Mouse (Mus musculus): Measurements from ENCODE around the gene Hivep2. TPM values are rescaled to one million over a fixed set of nuclear protein-coding genes. Genes with fewer than 3 reads are reported as not detected.
A peak's percentile ranks its signal among the peaks of the same experiment; 100 is the strongest.

Gene Hivep2
- total RNA-seq, 2 experiments from 2014 or later: 287 to 310 TPM

DNA sequence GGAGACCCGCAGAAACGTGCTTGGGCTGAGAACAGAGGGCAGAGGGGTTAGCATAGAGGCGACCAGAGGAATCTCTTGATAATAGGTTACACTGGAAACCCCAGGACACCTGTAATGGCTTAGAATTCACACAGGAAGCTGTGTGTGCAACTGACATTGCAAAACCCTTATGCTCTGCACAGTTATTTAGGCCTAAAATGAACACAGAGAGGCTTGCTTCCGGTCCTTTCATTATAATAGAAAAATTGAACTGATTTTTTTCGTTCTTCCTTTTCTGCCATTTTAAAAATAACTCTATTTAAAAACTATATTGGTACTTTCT, 2.3 kb downstream of the Hivep2 start:
- intact Hi-C loops (cut with DNase I): loop anchor here (5.0 to 10.0 kb wide), 6 partner anchors 79 to 427 kb away; no protein-coding TSS in a partner anchor
- DNase-seq (ENCODE audit: low spot score in 2 of 2): no peak

DNA sequence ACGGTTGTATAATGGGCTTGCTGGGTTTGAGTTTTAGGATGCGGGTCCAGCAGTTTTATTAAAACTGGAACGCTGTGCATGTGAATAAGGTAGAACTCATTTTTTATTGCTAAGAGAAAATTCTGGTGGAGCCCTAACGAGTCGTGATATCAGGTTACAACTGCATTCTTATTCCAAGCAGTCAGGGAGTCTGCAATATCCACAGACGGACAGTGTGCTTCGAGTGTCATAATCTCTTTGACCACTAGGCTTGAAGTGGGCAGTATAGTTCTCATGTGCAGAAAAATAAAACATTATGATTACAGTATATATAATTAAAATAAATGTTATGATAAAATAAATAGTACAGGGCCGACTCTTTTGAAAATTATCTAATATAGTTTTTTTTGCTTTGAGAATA, 3.1 kb downstream of the Hivep2 start:
- intact Hi-C loops (cut with DNase I): loop anchor here (5.0 to 10.0 kb wide), 6 partner anchors 78 to 426 kb away; no protein-coding TSS in a partner anchor
- DNase-seq (ENCODE audit: low spot score in 2 of 2): peak in 1 of 2 experiments; percentile 76

DNA sequence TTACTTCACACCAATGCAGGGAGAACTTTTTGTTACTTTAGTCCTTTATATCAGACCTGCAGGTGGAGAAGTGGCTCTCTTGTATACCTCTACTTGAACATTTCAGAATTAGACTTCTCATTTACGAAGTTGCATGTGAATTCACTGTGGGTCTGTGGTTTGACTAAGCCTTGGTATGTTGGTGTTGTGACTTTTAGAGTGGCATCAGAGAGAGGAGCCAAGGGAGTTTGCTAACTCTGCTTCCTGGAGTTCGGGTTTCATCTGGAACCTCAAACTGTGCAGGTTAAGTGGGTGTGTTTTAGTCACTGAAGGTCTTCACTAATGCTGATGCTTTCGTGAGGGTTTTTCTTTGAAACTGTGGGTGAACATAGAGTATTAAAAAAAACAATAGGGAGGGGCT, 4.4 kb downstream of the Hivep2 start:
- DNase-seq (ENCODE audit: low spot score in 2 of 2): no peak
- intact Hi-C loops (cut with DNase I): no loop called here

DNA sequence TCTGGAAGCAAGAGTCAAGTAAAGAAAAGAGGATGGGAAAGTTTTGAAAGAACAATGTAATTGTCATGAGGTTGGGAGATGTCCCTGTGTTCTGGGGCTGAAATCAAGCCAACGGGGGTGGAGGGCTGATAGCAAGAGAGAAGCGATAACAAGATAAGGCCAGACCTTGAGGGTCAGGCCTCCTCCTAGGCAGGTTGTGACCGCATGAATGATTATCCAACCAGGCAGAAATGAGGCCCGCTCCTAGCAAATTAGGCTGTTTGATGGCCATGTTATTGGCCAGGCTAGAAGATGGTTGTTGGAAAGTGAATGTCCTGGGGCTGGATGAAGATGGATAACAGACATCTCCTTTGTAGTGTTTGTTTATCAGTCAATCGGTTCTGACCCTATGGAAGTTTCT, 5.4 kb downstream of the Hivep2 start:
- intact Hi-C loops (cut with DNase I): no loop called here

DNA sequence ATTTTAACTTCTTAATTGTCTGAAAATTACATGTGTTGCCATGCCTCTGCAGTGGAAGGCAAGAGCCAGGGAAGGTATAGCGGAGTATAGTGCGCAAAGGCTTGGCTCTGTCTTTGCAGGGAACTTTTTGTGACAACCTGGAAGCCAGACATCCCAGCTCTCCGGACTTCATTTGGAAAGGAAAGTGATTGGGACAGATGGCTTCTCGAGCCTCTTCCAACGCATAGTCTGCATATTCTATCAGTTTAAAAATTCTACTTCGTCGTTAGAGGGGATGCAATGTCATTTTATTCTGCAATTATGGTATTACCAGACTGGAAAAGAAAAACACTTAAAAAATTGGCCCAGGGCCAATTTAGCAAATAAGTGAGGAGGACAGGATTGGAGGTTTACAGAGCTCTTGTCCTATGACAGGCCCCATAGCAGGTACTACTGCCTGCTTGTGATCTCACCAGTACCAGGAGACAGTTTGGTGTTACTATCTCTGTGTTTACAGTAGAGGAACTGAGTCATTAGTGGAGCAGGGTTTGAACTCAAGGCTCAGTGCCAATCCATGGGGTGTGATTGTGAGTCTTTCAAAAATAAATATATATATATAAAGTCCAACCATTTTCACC, 7.8 kb downstream of the Hivep2 start:
- intact Hi-C loops (cut with DNase I): no loop called here
- peak in 1 of 2 experiments; percentile 30 for DNase-seq (ENCODE audit: low spot score in 2 of 2)

More for the DNA sequence above, 5.4 kb downstream of the Hivep2 start:
- DNase-seq (ENCODE audit: low spot score in 2 of 2): no peak

DNA sequence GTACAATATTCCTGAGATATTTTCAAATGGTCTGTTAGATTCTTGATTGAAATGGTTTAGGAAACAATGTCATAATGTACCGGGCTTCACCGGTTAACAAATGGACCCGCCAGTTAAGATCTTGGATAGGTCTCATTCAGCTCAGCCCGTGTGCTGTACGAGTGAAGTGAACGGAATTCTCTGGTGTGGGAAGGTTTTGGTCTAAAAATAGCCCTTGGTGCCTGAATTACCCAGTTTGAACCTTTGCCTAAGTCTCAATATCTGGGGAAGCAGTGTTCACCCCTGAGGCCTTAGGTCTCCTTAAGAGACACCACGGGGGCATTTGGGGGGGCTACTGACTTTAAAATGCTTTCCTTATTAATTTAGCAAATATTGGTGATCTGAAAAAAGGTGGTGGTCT, 8.6 kb downstream of the Hivep2 start:
- DNase-seq (ENCODE audit: low spot score in 2 of 2): no peak
- intact Hi-C loops (cut with DNase I): no loop called here

DNA sequence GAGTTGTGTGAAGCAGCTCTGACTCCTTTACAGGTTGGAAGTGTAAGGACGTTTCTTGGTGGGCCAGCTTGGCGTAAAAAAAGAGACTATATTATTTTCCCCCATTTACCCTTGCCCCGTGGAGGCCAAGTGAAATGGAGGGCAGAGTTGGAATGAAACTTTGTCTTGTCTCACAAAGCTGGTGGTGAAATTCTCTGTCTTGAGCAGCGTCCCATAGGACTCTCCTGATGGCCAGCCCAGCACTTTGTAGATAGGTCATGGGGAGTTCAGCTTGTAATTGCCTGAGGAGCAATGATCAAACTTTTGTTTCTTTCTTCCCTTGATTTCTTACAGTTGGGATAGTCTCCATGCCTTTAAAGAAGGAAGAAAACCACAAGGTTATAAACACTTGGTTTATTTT, 10.0 kb downstream of the Hivep2 start:
- DNase-seq (ENCODE audit: low spot score in 2 of 2): no peak
- intact Hi-C loops (cut with DNase I): no loop called here

DNA sequence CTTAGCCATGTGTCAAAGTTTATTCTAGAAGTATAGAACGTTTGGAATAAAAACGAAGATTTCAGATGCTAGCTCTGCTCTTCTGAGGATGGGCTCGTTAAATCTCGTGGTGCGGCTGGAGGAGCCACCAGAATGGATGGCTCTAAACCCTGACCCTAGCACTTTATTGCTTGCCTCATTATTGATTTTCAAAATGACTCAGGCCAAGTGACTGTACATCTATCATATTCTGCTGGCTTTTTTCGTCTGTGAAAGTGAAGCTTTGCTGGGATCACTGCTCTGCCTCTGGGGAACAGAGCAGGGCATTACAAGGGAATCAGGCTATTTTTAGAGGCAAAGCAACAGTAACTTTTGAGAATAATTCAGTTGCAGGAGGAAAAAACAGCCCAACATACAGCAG, 10.4 kb downstream of the Hivep2 start:
- DNase-seq (ENCODE audit: low spot score in 2 of 2): no peak
- intact Hi-C loops (cut with DNase I): no loop called here

DNA sequence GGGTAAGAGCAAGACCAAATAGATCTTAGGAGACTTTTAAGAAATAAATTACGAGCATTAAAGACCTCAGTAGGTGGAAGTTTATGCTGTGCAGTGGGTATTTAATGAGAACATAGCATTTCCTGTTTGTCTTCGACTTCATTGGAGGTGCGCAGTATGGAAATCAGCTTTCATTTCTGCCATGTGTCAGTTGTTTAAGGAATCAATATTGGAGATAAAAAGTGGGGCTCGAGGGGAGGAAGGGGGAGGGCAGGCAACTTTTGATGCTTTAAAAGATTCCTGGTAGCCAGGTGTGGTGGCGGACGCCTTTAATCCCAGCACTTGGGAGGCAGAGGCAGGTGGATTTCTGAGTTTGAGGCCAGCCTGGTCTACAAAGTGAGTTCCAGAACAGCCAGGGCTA, 16.4 kb downstream of the Hivep2 start:
- intact Hi-C loops (cut with DNase I): loop anchor here (5.0 kb wide), 1 partner anchor 100 kb away; no protein-coding TSS in a partner anchor

DNA sequence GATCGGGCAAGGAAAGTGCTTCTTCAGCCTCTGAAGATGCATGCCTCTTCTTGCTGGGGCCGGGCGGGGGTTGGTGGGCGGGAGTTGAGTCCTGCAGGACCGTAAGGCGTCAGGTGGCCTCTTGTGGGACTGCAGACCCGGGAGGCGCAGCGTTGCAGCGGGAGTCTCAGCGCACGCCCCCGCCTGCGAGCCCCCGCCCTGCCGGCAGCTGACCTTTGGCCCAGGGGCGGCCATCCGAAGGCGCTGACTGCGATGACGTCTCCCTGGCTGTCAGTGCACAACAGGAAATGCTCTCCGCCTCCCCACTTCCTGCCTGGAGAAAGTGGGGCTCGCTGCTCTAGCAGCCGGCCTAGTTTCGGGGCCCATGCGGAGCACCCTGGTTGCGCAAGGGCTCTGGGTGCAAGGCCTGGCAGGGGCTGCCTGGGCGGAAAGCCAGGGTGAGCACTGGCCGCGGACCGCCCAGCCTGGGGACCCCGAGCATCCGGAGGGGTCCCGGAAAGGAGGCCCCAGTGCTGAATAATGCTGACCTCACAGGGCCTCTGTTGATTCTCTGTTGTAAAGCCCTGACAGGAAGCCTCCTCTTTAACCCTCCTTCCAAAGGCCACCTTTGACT, 17.0 kb downstream of the Hivep2 start:
- DNase-seq (ENCODE audit: low spot score in 2 of 2): peak; percentile 64 to 78
- intact Hi-C loops (cut with DNase I): loop anchor here (5.0 kb wide), 1 partner anchor 99 kb away; no protein-coding TSS in a partner anchor

More for the DNA sequence above, 16.4 kb downstream of the Hivep2 start:
- DNase-seq (ENCODE audit: low spot score in 2 of 2): no peak

DNA sequence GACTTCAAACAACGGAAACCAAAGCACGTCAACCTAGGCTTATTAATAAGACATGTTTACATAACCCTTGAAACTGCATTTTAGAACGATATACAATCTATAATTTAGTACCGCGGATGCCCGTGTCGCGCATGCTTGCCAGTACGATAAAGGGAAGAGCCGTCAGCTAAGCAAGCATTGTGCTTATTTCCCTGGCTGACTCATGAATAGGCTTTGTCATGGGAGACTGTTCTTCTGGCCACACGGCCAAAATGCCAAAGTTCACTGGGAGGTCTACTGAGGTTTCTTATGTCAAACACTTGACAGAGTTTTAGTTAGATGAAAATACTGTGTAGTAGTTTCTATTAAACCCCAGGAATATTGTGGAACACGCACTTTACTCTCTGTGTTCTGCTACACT, 17.8 kb downstream of the Hivep2 start:
- intact Hi-C loops (cut with DNase I): loop anchor here (5.0 kb wide), 1 partner anchor 99 kb away; no protein-coding TSS in a partner anchor

DNA sequence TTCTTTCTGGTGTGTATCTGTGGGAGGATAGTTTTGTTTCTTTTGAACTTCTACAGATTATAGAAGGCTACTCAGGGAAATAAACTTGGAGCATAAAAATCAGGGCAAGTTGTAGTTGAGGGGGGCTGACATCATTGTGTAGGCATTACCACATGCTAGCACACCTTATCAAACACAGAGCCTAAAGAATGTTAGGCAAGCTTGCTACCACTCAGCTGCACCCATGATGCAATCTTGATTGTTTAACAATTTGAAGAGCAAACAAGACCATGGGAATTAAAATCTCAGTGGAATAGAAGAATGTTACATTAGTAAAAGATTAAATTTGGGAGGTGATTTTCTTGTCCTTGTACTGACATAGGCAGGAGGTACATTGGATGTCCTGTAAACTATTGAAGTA, 18.4 kb downstream of the Hivep2 start:
- intact Hi-C loops (cut with DNase I): loop anchor here (5.0 kb wide), 1 partner anchor 98 kb away; no protein-coding TSS in a partner anchor

More for the DNA sequence above, 17.8 kb downstream of the Hivep2 start:
- no peak for DNase-seq (ENCODE audit: low spot score in 2 of 2)

DNA sequence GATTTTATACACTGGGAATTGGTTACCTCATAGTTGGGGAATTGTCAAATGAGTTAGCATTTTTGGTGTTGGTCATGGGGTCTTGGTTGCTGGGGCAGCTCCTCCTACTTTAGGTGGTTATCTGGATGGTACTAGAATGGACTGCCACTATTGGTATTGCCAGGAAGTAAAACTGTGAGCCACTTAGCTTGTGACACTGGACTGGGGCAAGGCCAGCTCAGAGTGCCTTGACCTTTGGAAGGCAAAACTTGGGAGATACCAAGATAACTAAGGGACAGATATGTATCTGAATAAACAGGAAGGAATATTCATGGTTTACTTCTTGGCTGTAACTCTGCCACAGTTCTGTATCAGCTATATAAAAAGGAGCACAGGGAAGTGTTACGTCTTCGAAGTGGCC, 20.7 kb downstream of the Hivep2 start:
- intact Hi-C loops (cut with DNase I): no loop called here
- DNase-seq (ENCODE audit: low spot score in 2 of 2): no peak

More for the DNA sequence above, 18.4 kb downstream of the Hivep2 start:
- no peak for DNase-seq (ENCODE audit: low spot score in 2 of 2)

DNA sequence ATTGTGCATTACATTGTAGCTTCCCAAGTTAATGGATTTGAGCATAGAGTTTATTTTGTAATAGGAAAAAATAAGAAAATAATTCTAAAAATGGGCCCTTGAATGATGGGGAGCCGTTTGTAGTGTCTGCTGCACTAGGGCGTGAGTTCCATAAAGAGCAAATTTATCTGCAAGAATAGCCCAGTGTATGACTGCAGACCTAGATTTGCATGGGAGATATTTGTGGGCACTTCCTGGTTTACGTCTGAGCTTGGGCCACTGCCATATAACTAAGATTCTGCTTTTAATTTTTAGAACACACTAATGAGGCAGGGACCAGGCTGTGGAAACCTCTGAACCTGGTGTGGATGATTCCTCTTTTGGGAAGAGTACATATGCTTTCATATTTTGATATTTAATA, 21.5 kb downstream of the Hivep2 start:
- DNase-seq (ENCODE audit: low spot score in 2 of 2): no peak
- intact Hi-C loops (cut with DNase I): no loop called here

DNA sequence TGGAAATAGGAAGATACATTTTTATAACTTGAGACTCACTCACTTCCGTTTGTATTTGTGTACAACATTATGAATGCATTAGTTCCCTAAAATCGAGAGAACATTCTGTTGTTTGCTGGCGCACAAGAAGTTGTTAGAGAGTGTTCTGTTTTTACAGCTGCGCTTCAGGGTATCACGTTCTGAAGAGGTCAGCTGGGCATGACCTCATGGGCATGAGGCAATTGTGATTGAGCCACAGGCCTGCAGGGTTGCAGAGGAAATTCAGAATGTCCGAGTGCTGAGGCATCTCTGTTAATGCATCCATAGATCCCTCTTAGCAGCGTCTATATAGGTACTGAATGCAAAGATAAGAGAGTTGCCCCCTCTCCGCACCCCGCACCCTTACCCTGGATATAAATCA, 22.4 kb downstream of the Hivep2 start:
- intact Hi-C loops (cut with DNase I): no loop called here
- no peak for DNase-seq (ENCODE audit: low spot score in 2 of 2)

DNA sequence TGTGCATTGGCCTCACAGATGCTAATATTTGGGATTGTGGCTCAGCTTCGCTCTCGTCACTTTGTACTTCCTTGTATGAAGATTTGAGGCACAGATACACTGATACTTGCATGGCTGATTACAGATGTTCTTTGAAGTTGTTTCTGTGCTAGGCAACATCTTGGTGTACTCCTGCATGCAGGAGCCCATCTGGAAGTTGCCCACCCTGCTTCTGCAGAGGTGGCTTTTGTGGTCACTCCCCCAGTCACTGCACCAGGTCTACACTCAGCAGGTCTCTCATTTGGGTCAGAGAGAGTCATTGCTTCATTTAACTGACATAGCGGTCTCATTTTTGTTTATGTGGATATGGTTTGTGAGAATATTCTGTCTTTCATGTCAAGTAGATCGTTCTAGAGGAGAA, 22.9 kb downstream of the Hivep2 start:
- no peak for DNase-seq (ENCODE audit: low spot score in 2 of 2)
- intact Hi-C loops (cut with DNase I): no loop called here

DNA sequence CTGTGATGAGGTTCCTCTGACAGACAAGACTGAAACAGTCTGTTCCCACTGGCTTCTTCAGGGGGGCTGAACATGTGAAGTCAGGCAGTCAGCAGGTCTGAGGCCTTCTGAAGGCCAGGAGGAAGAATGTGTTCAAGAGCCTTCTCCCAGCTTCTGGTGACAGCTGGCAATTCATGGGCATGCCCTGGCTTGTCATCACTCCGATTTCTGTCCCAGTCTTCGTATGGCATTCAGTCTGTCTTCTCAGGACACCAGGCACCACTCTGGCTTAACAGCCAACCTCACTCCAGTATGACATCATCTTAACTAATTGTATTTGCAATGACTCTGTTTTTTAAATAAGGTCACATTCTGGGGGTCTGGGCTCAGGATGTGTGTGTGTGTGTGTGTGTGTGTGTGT, 25.0 kb downstream of the Hivep2 start:
- DNase-seq (ENCODE audit: low spot score in 2 of 2): no peak
- intact Hi-C loops (cut with DNase I): no loop called here

DNA sequence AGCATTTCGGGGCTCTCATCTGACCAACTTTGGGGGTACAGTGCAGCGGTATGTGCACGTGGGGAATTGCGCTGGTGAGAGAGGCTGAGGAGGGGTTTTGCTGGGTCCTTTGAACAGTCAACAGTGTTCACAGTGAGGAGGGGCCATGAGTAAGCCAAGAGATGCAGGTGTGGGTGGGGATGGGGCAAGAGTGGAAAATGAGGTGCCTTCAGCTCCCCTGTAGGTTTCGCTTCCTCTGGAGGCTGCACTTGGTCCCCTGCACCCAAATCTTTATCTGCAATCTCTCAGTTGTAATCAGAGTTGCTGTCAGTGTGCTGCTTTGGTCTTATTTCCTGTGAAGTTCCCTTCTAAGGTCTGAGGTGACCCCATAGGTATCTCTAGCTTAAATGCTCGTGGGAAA, 27.5 kb downstream of the Hivep2 start:
- intact Hi-C loops (cut with DNase I): no loop called here
- DNase-seq (ENCODE audit: low spot score in 2 of 2): no peak

DNA sequence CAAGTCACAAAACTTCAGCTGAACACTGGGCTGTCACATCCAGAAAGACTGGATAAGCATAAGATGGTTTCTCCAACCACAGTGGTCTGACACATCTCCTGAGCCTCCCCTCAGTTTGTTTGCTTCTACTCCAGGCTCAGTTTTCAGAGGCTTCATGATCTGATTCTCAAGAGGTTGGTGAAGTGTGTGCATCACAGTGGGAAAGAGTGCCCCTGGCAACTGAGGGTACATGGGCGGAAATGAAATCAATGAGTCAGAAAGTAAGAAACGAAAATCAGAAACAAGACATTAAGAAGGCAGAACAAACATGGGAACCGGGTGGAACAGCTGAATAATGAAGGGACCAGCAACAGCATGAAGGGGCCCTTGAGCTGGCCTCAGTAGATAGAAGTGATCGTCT, 31.5 kb downstream of the Hivep2 start:
- DNase-seq (ENCODE audit: low spot score in 2 of 2): no peak
- intact Hi-C loops (cut with DNase I): no loop called here

DNA sequence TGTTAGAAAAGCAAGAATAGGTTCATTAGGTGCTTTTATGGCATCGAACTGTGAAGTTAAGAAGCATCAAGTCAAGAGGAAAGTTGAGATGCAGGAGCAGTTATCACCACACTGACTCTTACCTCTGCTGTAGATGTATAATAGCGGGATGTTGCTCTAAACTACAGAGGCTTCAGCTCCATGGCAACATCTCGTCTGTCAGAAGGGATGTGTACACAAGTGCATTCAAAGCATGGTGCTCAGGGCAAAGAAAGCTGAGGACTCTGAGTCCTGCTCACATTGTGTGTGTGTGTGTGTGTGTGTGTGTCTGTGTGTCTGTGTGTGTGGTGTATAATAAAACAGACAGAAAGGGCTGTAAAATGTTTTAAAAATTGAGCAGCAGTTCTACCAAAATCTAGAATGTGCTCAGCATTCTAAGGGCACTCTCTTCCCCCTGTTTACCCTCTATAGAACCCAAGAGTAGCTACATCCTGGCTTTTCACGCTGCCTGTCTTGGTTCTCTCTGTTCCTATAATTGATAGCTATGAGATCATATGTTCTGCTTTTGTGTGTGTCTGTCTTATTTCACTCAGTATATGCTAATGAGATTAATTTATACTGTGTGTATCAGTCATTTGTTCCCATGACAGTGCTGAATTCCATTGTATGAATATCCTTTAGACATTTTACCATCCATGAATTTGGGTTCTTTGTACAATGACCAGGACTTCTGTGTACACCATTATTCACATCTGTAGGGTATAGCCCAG, 39.1 kb downstream of the Hivep2 start:
- intact Hi-C loops (cut with DNase I): no loop called here
- no peak for DNase-seq (ENCODE audit: low spot score in 2 of 2)

DNA sequence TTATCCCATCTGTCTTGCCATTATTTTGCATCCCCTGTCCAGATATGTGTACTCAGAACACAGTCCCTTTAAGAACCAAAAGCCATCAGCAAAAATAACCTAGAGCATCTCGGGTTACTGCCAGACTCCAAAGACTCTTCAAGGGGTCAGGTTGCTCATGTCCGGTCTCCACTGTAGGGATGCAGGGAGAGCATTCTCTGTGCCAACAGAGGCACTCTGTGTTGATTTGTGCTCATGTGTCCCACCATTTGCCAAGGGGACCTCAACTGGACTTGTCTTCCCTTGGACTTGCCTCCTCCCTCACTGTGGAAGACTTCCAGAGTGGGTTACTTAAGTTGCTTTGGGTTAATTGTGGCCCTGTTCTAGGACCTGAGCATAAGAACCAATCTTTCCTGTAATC, 43.8 kb downstream of the Hivep2 start:
- no peak for DNase-seq (ENCODE audit: low spot score in 2 of 2)
- intact Hi-C loops (cut with DNase I): no loop called here

Measured in left cerebral cortex, postnatal 14 days (tissue).